Mouse (Mus musculus) kidney, postnatal 36 days (tissue): ENCODE results near the gene Fgfr2.

Source experiments
- DNase-seq, 2 experiments: peaks; one replicate each; pipeline ENCODE4 v3.0.0; 2021 to 2022; ENCODE audit warnings: mixed read lengths in 2 of 2

The Fgfr2 gene

GRCm38 (mm10) chr7:132284048-132284737 lies 839.0 kb downstream of the Fgfr2 start:
- DNase-seq = no peak

GRCm38 (mm10) chr7:132282576-132282975 lies 840.6 kb downstream of the Fgfr2 start:
- DNase-seq = no peak

- no peak for DNase-seq
Measured at GRCm38 (mm10) chr7:132282161-132282560, 841.0 kb downstream of the Fgfr2 start.

- no peak for DNase-seq
Measured at GRCm38 (mm10) chr7:132281753-132282152, 841.4 kb downstream of the Fgfr2 start.

GRCm38 (mm10) chr7:132278658-132279057 lies 844.5 kb downstream of the Fgfr2 start:
- DNase-seq = peak; percentile 58 to 76

- no peak for DNase-seq
Measured at GRCm38 (mm10) chr7:132276287-132276686, 846.9 kb downstream of the Fgfr2 start.

GRCm38 (mm10) chr7:132273741-132274513 lies 849.2 kb downstream of the Fgfr2 start:
- DNase-seq = peak in 1 of 2 experiments; percentile 55

GRCm38 (mm10) chr7:132272984-132273383 lies 850.2 kb downstream of the Fgfr2 start:
- DNase-seq = no peak

GRCm38 (mm10) chr7:132270364-132270763 lies 852.8 kb downstream of the Fgfr2 start:
- DNase-seq = no peak

GRCm38 (mm10) chr7:132269661-132270060 lies 853.5 kb downstream of the Fgfr2 start:
- no peak for DNase-seq

- no peak for DNase-seq
Measured at GRCm38 (mm10) chr7:132267721-132268498, 855.2 kb downstream of the Fgfr2 start.

GRCm38 (mm10) chr7:132264763-132265162 lies 858.4 kb downstream of the Fgfr2 start:
- no peak for DNase-seq

GRCm38 (mm10) chr7:132263186-132263585 lies 860.0 kb downstream of the Fgfr2 start:
- no peak for DNase-seq

- DNase-seq = no peak
Measured at GRCm38 (mm10) chr7:132262696-132263095, 860.5 kb downstream of the Fgfr2 start.

GRCm38 (mm10) chr7:132261885-132262284 lies 861.3 kb downstream of the Fgfr2 start:
- no peak for DNase-seq

- DNase-seq = no peak
Measured at GRCm38 (mm10) chr7:132260632-132261031, 862.5 kb downstream of the Fgfr2 start.

- DNase-seq = peak in 1 of 2 experiments; percentile 34
Measured at GRCm38 (mm10) chr7:132258817-132259216, 864.3 kb downstream of the Fgfr2 start.

- DNase-seq = no peak
Measured at GRCm38 (mm10) chr7:132258216-132258615, 864.9 kb downstream of the Fgfr2 start.

GRCm38 (mm10) chr7:132253513-132253912 lies 869.6 kb downstream of the Fgfr2 start:
- no peak for DNase-seq

- no peak for DNase-seq
Measured at GRCm38 (mm10) chr7:132253078-132253477, 870.1 kb downstream of the Fgfr2 start.

- no peak for DNase-seq
Measured at GRCm38 (mm10) chr7:132249563-132250119, 873.5 kb downstream of the Fgfr2 start.

GRCm38 (mm10) chr7:132247567-132247966 lies 875.6 kb downstream of the Fgfr2 start:
- no peak for DNase-seq

- no peak for DNase-seq
Measured at GRCm38 (mm10) chr7:132247091-132247490, 876.1 kb downstream of the Fgfr2 start.
